Mouse (Mus musculus): ENCODE data around the gene Clgn. TPM values are rescaled to one million over a fixed set of nuclear protein-coding genes. Genes with fewer than 3 reads are reported as not detected.

Gene Clgn
- 6.5 and 6.8 TPM in 2 replicates for polyA plus RNA-seq (2015; fragmentation: Nextera tagmentation; extraction: Ambion mirVana)

DNA sequence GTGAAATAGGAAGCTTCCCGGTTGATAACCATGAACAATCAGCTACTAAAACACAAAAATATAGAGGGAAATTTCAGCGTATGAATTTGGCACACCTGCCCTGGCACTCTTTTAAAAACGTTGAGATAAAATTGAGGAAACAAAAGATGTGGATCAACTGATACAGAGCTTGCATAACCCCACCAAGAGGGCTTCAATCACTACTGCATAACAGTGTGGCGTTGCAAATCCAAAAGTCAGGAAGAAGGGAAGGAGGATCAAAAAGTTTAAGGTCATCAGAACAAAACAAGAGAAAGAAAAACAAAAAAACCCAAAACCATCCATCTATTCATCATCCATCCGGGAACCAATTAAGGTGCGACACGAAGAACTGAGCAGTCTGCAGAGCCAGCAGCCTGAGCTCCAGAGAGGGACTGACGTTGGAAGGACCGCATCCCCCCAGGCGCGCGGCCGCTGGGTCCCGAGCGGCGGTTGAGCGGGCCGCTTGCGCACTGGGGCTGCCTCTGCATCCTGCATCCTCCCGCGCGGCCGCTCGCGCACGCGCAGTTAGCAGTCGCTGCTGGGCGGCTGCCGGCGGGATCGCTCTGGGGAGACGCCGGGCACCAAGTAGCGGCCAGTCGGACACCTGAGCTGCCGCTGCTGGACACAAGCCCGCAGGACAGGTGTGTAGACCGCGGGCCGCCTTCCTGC lies at the start of gene Clgn:
TSS of gene Clgn (plus strand) at position 552 of the 690 bp plus-strand sequence.
- WGBS: 4% methylated on average over 41 of the region's 41 CpGs

DNA sequence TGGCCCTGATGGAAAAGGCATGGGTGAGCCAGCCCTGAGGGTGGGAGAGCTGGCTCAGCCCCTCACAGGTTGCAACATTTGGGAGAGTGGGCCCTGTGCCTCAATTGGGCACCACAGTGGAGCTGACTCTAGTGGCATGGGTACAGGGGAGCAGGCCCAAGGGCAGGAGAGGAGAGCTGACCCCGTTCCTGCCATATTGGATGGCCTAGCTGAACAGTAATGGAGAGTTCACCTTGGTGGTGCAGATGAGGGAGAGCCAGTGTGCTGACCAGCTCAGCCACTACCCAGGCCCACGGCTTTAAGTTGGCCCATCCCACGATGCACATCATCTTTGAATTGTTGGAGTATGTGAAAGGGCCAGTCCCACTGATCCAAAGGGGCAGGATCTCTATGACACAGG lies 47.6 kb upstream of the Clgn start:
- Histone ChIP-seq H3K27me3 (no peaks in the 10 kb centered on the region), H3K4me1 (replicated peaks) (no peaks in the 10 kb centered on the region), H3K4me2 (replicated peaks) (no peak overlapping the region), H3K9ac (replicated peaks) (no peak overlapping the region), H3K4me3 (replicated peaks) (no peak overlapping the region), H3K9me3 (no peaks in the 10 kb centered on the region), H3K27ac (no peak overlapping the region), H3K36me3 (no peaks in the 10 kb centered on the region)
- WGBS: 87% methylated on average over 3 of the region's 3 CpGs
- ATAC-seq: no peak

More for the DNA sequence above, at the start of gene Clgn:
- H3K36me3 ChIP-seq: no peaks in the 10 kb centered on the region
- peaks cover 6% of the 10 kb centered on the region for H3K4me1 ChIP-seq (replicated peaks)
- peaks cover 13% of the 10 kb centered on the region for H3K27me3 ChIP-seq
- no peaks in the 10 kb centered on the region for H3K9me3 ChIP-seq
- peak within 1 kb of the TSS; percentile 81 for H3K4me2 ChIP-seq (replicated peaks)
- peak within 1 kb of the TSS; percentile 78 for H3K9ac ChIP-seq (replicated peaks)
- H3K4me3 ChIP-seq (replicated peaks): peak within 1 kb of the TSS; percentile 69
- no peak within 1 kb of the TSS for H3K27ac ChIP-seq
- ATAC-seq: peak; percentile 98

DNA sequence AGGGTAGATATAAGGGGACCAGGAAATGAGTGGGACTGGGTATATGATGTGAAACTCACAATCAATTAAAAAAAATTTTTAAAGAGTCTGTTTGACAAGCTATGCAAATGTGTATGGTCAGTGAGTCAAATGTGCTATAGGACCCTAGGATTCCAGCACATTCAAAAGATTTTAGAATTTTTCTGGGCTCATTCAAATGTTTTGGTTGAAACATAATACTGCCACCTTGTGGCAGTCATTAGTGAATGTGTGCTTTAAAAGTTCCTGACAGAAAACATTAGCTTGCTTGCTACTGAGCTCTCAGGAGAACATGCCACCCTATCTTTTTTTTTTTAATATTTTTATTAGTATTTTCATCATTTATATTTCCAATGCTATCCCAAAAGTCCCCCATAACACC lies 47.0 kb upstream of the Clgn start:
- Histone ChIP-seq H3K27ac (no peak overlapping the region), H3K4me3 (replicated peaks) (no peak overlapping the region), H3K9me3 (no peaks in the 10 kb centered on the region), H3K9ac (replicated peaks) (no peak overlapping the region), H3K27me3 (no peaks in the 10 kb centered on the region), H3K4me2 (replicated peaks) (no peak overlapping the region), H3K36me3 (no peaks in the 10 kb centered on the region), H3K4me1 (replicated peaks) (no peaks in the 10 kb centered on the region)
- ATAC-seq: no peak

DNA sequence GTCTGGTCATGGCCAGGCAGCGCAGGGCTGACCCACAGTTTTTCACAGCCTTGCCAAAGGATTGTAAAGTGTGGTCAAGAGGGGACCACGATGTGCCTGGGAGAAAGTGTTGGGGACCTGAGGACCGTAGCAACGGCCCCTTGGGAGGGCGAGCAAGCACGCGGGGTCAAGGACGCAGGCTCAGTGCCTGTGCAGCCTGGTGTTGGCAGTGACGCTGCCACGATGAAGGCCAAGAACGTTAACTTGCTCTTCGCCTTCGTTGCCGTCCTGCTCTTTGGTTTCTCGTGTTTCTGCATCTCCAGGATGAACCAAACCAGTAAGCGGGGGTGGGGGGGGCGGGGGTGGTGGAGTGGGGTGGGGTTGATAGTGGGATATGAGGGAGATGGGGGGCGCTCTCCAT lies 41.4 kb upstream of the Clgn start, which contains the start of gene Mgat4d:
TSS of gene Mgat4d (plus strand) at position 209 of the 400 bp plus-strand sequence.
- Histone ChIP-seq H3K27me3 (no peaks in the 10 kb centered on the region), H3K4me2 (replicated peaks) (no peak within 1 kb of the TSS), H3K4me3 (replicated peaks) (no peak within 1 kb of the TSS), H3K4me1 (replicated peaks) (no peaks in the 10 kb centered on the region), H3K27ac (no peak within 1 kb of the TSS), H3K36me3 (no peaks in the 10 kb centered on the region), H3K9ac (replicated peaks) (no peak within 1 kb of the TSS), H3K9me3 (no peaks in the 10 kb centered on the region)
- ATAC-seq: no peak
- WGBS: 83% methylated on average over 18 of the region's 18 CpGs

DNA sequence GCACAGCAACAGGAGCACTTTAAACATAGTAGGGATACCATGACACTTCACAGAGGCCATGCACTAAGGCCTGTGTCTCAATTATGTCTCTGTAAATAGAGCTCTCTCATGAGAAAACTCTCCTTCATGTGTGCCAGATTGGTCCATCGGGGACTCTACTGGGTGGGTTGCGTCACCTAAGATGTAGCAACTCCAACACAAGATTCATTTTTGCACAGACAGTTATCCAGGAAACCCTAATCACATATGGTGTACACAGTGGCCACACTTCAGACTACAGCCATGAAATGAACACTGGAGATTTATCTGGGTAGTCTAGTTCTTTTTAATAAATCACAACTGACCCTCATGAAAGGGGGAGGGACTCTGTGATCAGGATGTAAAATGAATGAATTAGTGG lies 38.4 kb upstream of the Clgn start:
- no peak for ATAC-seq
- no peaks in the 10 kb centered on the region for H3K36me3 ChIP-seq
- no peak overlapping the region for H3K27ac ChIP-seq
- no peak overlapping the region for H3K9ac ChIP-seq (replicated peaks)
- no peaks in the 10 kb centered on the region for H3K9me3 ChIP-seq
- H3K27me3 ChIP-seq: no peaks in the 10 kb centered on the region
- no peak overlapping the region for H3K4me2 ChIP-seq (replicated peaks)
- H3K4me1 ChIP-seq (replicated peaks): no peaks in the 10 kb centered on the region
- H3K4me3 ChIP-seq (replicated peaks): no peak overlapping the region
- WGBS: 98% methylated on average over 2 of the region's 2 CpGs

DNA sequence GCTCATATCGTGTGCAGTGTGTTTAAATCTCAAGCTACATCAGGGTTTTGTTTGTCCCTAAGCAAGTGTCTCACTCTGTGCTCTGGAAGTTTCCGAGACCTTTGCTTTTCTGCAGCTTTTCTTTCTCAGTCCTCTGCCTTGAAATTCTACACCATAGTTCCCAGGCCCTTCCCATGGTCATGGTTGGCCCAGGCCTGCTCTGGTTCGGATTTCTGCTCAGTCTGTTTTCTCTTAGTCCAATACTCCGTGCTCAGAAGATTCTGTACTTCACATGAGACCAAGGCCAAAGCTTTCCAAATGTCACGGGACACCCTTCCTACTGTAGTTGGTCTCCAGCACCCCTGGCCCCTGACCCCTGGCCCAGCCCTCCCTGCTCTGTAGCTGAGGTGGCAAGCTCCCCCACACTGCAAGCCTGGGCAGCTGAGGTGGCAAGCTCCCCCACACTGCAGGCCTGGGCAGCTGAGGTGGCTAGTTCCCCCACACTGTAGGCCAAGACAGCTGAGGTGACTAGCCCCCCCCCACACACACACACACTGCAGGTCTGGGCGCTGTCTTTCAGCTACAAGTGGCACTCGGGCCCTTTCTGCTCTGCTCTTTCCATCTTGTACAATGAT lies 26.4 kb upstream of the Clgn start:
- 72% methylated on average over 7 of the region's 7 CpGs for WGBS
- Histone ChIP-seq H3K4me2 (replicated peaks) (no peak overlapping the region), H3K27ac (no peak overlapping the region), H3K9ac (replicated peaks) (no peak overlapping the region), H3K4me1 (replicated peaks) (no peaks in the 10 kb centered on the region), H3K27me3 (no peaks in the 10 kb centered on the region), H3K9me3 (no peaks in the 10 kb centered on the region), H3K4me3 (replicated peaks) (no peak overlapping the region), H3K36me3 (no peaks in the 10 kb centered on the region)
- no peak for ATAC-seq

DNA sequence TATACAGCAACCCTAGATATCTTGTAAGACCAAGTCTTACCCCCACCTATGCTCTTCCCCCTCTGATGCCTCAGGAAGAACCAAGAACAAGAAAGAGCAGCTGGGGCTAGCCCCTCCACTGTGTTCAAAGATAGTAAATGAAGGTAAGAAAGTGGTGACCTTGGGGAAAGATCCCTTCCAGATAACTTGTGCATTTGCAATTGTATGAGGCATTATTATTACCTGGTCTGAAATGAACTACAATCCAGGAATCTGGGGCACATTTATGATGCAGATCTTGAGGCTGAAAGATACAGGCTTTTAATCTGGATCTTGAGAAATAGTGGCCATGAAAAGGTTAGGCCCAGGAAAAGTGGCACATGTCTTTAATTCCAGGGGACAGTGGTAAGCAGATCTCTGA lies 12.4 kb upstream of the Clgn start:
- H3K9me3 ChIP-seq: no peaks in the 10 kb centered on the region
- no peaks in the 10 kb centered on the region for H3K36me3 ChIP-seq
- H3K4me2 ChIP-seq (replicated peaks): no peak overlapping the region
- no peak overlapping the region for H3K9ac ChIP-seq (replicated peaks)
- H3K27me3 ChIP-seq: no peaks in the 10 kb centered on the region
- no peaks in the 10 kb centered on the region for H3K4me1 ChIP-seq (replicated peaks)
- no peak for ATAC-seq
- H3K27ac ChIP-seq: no peak overlapping the region
- H3K4me3 ChIP-seq (replicated peaks): no peak overlapping the region

DNA sequence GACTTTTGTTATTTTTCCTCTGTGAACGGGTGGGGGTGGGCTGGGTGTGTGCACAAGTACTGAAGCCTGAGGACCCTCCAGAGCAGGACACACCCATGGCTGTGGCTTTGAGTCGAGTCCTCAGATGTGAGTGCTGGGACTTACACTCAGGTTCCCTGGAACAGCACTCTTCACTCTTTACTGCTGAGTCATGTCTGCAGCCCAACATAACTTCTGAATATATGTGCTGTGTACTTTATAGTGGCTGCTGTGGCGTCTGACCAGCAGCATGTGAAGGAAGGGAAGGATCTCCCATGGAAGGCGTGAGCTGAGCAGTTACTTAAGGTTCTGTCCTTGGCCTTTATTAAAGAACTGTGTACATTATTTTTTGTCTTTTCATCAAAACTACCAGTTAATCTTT lies 9.5 kb upstream of the Clgn start:
- H3K27me3 ChIP-seq: no peaks in the 10 kb centered on the region
- ATAC-seq: no peak
- no peaks in the 10 kb centered on the region for H3K36me3 ChIP-seq
- H3K9ac ChIP-seq (replicated peaks): no peak overlapping the region
- H3K4me3 ChIP-seq (replicated peaks): no peak overlapping the region
- H3K4me2 ChIP-seq (replicated peaks): no peak overlapping the region
- no peak overlapping the region for H3K27ac ChIP-seq
- WGBS: 76% methylated on average over 4 of the region's 4 CpGs
- H3K9me3 ChIP-seq: no peaks in the 10 kb centered on the region
- no peaks in the 10 kb centered on the region for H3K4me1 ChIP-seq (replicated peaks)

DNA sequence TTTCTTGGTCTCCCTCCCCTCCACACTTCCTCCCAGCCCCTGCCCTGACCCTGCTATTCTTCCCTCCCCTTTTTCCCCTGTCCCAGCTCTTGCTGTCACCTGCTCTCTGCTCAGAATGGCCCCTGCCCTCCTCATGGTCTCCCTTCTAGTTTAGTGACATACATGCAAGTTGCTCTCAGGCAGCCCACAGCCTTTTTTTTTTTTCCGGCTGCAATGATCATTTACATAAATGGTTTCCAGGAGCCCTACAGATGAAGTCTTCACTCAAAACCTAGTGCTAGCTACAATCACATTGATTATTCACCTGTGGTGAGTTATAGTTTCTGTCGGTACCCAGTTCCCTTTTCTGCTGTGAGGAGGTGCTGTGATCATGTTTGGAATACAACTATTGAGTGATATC lies 8.7 kb upstream of the Clgn start:
- H3K27ac ChIP-seq: no peak overlapping the region
- H3K36me3 ChIP-seq: no peaks in the 10 kb centered on the region
- H3K4me3 ChIP-seq (replicated peaks): no peak overlapping the region
- H3K9me3 ChIP-seq: no peaks in the 10 kb centered on the region
- H3K4me2 ChIP-seq (replicated peaks): no peak overlapping the region
- 87% methylated on average over 2 of the region's 2 CpGs for WGBS
- H3K27me3 ChIP-seq: no peaks in the 10 kb centered on the region
- H3K9ac ChIP-seq (replicated peaks): no peak overlapping the region
- ATAC-seq: no peak
- no peaks in the 10 kb centered on the region for H3K4me1 ChIP-seq (replicated peaks)

DNA sequence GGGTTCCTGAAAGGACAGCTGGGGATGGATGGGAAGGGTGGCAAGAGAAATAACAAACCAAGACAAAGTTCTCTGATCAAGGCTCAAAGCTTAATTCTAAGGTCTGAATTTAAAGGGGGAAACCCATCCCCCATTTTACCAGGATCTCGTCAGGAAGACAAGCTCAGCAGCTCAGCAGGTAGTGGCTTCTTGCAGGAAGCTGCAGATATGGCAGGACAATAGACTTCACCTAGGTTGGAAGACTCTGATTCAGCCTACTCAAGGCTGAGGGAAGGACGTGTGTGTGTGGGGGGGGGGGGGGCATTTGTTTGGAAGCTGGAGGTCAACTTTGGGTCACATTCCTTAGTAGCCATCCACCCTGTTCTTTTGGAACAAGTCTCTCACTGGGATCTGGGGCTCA lies 6.8 kb upstream of the Clgn start:
- Histone ChIP-seq H3K27me3 (no peaks in the 10 kb centered on the region), H3K9me3 (no peaks in the 10 kb centered on the region), H3K4me1 (replicated peaks) (no peaks in the 10 kb centered on the region), H3K27ac (no peak overlapping the region), H3K4me2 (replicated peaks) (no peak overlapping the region), H3K4me3 (replicated peaks) (no peak overlapping the region), H3K9ac (replicated peaks) (no peak overlapping the region), H3K36me3 (no peaks in the 10 kb centered on the region)
- 51% methylated on average over 2 of the region's 2 CpGs for WGBS
- no peak for ATAC-seq

DNA sequence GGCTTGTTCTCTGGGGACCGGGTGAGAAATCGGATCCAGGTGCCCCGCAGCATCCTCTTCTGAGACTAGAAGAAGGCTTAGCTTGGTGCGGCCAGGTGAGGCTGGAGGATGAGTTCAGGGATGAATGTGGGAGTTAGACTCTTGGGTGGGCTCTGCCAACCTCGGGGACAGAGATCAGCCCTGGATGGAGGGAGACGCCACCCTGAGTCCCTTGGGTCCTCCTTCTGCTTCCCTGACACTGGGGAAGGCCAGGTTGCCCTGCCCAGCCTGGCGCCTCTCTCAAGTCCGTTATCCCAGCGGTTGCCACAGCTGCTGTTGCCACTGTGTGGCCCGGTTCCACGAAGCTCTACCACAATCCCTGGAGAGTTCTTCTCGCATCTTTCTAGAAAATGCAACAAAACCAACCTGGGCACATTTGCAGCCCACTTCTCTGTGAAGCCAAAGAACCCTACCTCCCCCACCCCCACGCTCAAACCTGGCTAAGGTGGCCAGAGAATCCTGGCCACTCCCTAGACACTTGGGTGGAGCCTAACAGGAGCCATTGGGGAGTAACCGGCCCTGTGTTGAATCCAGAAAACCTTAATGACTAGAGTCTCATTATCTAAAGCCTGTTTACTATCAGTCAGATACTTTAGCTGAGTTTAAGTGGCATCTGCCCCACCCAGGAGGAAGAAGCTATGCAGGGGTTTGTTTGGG lies 487 bp downstream of the Clgn start:
- Histone ChIP-seq H3K27me3 (peaks cover 13% of the 10 kb centered on the region), H3K4me1 (replicated peaks) (peaks cover 6% of the 10 kb centered on the region), H3K4me3 (replicated peaks) (peak overlapping the region; percentile 69), H3K9me3 (no peaks in the 10 kb centered on the region), H3K36me3 (no peaks in the 10 kb centered on the region), H3K27ac (no peak overlapping the region), H3K4me2 (replicated peaks) (peak overlapping the region; percentile 81), H3K9ac (replicated peaks) (peak overlapping the region; percentile 78)
- peak; percentile 85 for ATAC-seq
- WGBS: 4% methylated on average over 14 of the region's 14 CpGs

DNA sequence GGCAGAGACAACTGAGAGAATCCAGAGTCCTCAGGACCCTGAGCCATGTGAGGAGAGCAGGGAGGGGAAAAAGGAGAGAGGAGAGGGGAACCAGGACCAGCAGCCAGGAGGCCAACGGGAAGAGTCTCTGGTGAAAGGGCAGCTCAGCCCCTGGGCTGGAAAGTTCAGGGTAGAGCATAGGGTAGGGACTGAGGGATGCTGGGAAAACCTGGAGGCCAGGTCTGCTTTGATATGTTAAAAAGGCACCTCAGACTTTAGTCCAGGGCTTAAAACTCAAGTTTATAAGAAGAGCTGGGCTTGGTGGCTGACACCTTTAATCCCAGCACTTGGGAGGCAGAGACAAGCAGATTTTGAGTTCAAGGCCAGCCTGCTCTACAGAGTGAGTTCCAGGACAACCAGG lies 2.9 kb downstream of the Clgn start:
- H3K4me3 ChIP-seq (replicated peaks): no peak overlapping the region
- H3K27ac ChIP-seq: no peak overlapping the region
- ATAC-seq: no peak
- peaks cover 6% of the 10 kb centered on the region for H3K4me1 ChIP-seq (replicated peaks)
- WGBS: 71% methylated on average over 1 of the region's 1 CpGs
- no peaks in the 10 kb centered on the region for H3K9me3 ChIP-seq
- H3K27me3 ChIP-seq: peaks cover 13% of the 10 kb centered on the region
- no peaks in the 10 kb centered on the region for H3K36me3 ChIP-seq
- H3K9ac ChIP-seq (replicated peaks): no peak overlapping the region
- H3K4me2 ChIP-seq (replicated peaks): no peak overlapping the region
